Mouse (Mus musculus): ENCODE results near the gene Ccnjl. TPM values are rescaled to one million over a fixed set of nuclear protein-coding genes. Genes with fewer than 3 reads are reported as not detected.
A peak's percentile ranks its signal among the peaks of the same experiment; 100 is the strongest.

Gene Ccnjl
- total and polyA plus RNA-seq, 3 experiments = not detected

- DNase-seq (ENCODE audit: low read depth, low spot score) = no peak
- H3K27ac ChIP-seq (ENCODE audit: control insufficient read depth, low read depth, low read length) = no peak overlapping the region
- no peaks in the 10 kb centered on the region for H3K79me2 ChIP-seq (ENCODE audit: control insufficient read depth, insufficient read depth, low read length, poor library complexity)
- H3K9ac ChIP-seq (ENCODE audit: control insufficient read depth, low read depth, low read length, poor library complexity, severe bottlenecking) = no peak overlapping the region
- H3K4me3 ChIP-seq (ENCODE audit: control insufficient read depth in 1 of 2, insufficient read depth in 1 of 2, low read depth in 2 of 2, low read length in 2 of 2) = no peak overlapping the region
- no peaks in the 10 kb centered on the region for H3K36me3 ChIP-seq (ENCODE audit: control insufficient read depth in 1 of 2, insufficient read depth in 2 of 2, low read length in 2 of 2)
- H3K4me1 ChIP-seq (ENCODE audit: control insufficient read depth in 1 of 2, insufficient read depth in 2 of 2, low read length in 2 of 2) = peaks cover 0 to 5% of the 10 kb centered on the region in 2 experiments; a peak in 1 of 4 replicates
- no peaks in the 10 kb centered on the region; a peak in 2 of 4 replicates for H3K27me3 ChIP-seq (ENCODE audit: control insufficient read depth in 1 of 2, insufficient read depth in 2 of 2, low read length in 2 of 2)
- no peaks in the 10 kb centered on the region for H3K9me3 ChIP-seq (replicated peaks; ENCODE audit: insufficient read depth, low read length)
- TF ChIP-seq KAT2A (conservative IDR thresholded peaks at IDR 0.05; ENCODE audit: low read depth, low read length) (no peak), ZKSCAN1 (IDR thresholded peaks at IDR 0.05; ENCODE audit: low read depth, low read length) (no peak), SMC3 (IDR thresholded peaks at IDR 0.05; ENCODE audit: low read depth, low read length) (no peak), ZC3H11A (IDR thresholded peaks at IDR 0.05; ENCODE audit: low read depth, low read length) (no peak), EP300 (IDR thresholded peaks at IDR 0.05; ENCODE audit: low read depth in 1 of 2, low read length in 2 of 2) (no peak), SIN3A (IDR thresholded peaks at IDR 0.05; ENCODE audit: low read length) (no peak), CTCF (IDR thresholded peaks at IDR 0.05 in 2 of 3, conservative IDR thresholded peaks at IDR 0.05 in 1 of 3; ENCODE audit: control insufficient read depth in 1 of 3, insufficient read depth in 1 of 3, low read depth in 2 of 3, low read length in 3 of 3, poor library complexity in 1 of 3, severe bottlenecking in 1 of 3) (no peak), MYC (IDR thresholded peaks at IDR 0.05; ENCODE audit: low read depth, low read length) (no peak), TAL1 (IDR thresholded peaks at IDR 0.05; ENCODE audit: low read length) (no peak), HCFC1 (IDR thresholded peaks at IDR 0.05; ENCODE audit: low read depth, low read length) (no peak), CHD2 (IDR thresholded peaks at IDR 0.05; ENCODE audit: low read length) (no peak), BHLHE40 (IDR thresholded peaks at IDR 0.05; ENCODE audit: borderline replicate concordance, low read depth, low read length) (no peak), MAZ (IDR thresholded peaks at IDR 0.05; ENCODE audit: low read depth, low read length) (no peak), USF2 (IDR thresholded peaks at IDR 0.05; ENCODE audit: borderline replicate concordance in 1 of 2, insufficient read depth in 1 of 2, low read depth in 1 of 2, low read length in 2 of 2) (no peak), POLR2AphosphoS5 (IDR thresholded peaks at IDR 0.05; ENCODE audit: borderline replicate concordance, low read depth, low read length) (no peak), RCOR1 (IDR thresholded peaks at IDR 0.05; ENCODE audit: low read depth, low read length) (no peak)
Observed at GRCm38 (mm10) chr11:43631645-43632044, 103.1 kb downstream of the Ccnjl start.

- Histone ChIP-seq H3K36me3 (ENCODE audit: control insufficient read depth in 1 of 2, insufficient read depth in 2 of 2, low read length in 2 of 2) (no peaks in the 10 kb centered on the region), H3K9me3 (replicated peaks; ENCODE audit: insufficient read depth, low read length) (no peaks in the 10 kb centered on the region), H3K9ac (ENCODE audit: control insufficient read depth, low read depth, low read length, poor library complexity, severe bottlenecking) (no peak overlapping the region), H3K27ac (ENCODE audit: control insufficient read depth, low read depth, low read length) (no peak overlapping the region), H3K27me3 (ENCODE audit: control insufficient read depth in 1 of 2, insufficient read depth in 2 of 2, low read length in 2 of 2) (no peaks in the 10 kb centered on the region; a peak in 2 of 4 replicates), H3K4me1 (ENCODE audit: control insufficient read depth in 1 of 2, insufficient read depth in 2 of 2, low read length in 2 of 2) (peaks cover 0 to 5% of the 10 kb centered on the region in 2 experiments; a peak in 1 of 4 replicates), H3K79me2 (ENCODE audit: control insufficient read depth, insufficient read depth, low read length, poor library complexity) (no peaks in the 10 kb centered on the region), H3K4me3 (ENCODE audit: control insufficient read depth in 1 of 2, insufficient read depth in 1 of 2, low read depth in 2 of 2, low read length in 2 of 2) (no peak overlapping the region)
- TF ChIP-seq TAL1 (IDR thresholded peaks at IDR 0.05; ENCODE audit: low read length) (peak; percentile 15; the same call in 1 of the 2 replicates), USF1 (IDR thresholded peaks at IDR 0.05; ENCODE audit: low read depth, low read length) (no peak)
- peak; percentile 39 for DNase-seq (ENCODE audit: low read depth, low spot score)
Observed at GRCm38 (mm10) chr11:43632566-43632965, 104.0 kb downstream of the Ccnjl start.
